Mouse (Mus musculus): ENCODE measurements around the gene Vmn2r101.

Gene Vmn2r101

DNA sequence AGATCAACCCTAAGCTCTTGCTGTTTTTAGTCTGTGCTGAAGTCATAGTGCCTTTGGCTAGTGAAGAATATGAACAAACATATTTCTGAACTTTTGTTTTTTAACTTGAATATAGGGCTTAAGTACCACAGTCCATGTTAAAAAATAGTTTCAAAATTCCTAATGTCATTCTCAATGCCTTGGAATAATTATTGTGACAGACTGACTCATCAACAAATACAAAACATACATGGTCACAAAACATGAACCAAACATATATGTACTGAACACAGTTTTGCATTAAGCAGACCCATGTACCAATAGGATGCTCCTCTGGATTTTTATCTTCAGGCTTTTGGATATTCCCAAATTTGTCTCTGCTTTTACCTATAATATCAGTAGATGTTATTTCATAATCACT lies at the start of gene Vmn2r101:
TSS of gene Vmn2r101 (plus strand) at position 301 of the 400 bp plus-strand sequence.
- no peak for DNase-seq (ENCODE audit: low spot score in 2 of 2)

DNA sequence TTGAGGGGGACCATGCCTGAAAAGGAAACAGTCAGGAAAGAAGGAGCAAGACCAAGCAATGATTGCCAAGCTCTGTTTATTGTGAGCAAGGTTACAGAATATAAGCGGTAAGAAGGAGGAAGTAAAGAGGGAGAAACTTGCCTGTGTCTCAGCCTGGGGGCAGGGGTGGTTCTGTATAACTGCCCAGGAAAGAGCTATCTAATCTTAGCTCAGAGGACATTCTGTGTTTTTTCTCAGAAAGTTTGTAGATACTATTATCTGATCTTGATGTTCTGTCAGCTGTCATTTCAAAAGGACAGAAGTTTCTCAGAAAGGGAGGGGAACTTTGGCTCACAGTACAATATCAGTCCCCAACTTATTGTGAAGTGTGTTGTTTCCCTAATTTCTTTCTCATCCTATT lies 52.3 kb downstream of the Vmn2r101 start:
- no peak for DNase-seq (ENCODE audit: low spot score in 2 of 2)

DNA sequence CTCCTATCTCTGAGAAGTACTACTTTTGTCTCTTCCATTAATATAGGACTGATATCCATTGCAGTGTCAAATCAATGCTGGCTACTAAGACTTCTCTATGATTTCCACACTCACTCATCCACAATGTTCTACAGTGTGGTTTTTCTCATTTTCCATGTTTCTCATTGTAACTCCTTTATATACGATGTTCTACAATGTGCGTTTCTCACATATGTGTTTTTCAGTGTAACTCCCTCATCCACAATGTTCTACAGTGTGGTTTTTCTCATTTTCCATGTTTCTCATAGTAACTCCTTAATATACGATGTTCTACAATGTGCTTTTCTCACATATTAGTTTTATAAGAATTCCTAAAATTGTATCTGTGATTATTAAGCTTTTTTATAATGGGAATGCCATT lies 81.4 kb downstream of the Vmn2r101 start:
- no peak for DNase-seq (ENCODE audit: low spot score in 2 of 2)

DNA sequence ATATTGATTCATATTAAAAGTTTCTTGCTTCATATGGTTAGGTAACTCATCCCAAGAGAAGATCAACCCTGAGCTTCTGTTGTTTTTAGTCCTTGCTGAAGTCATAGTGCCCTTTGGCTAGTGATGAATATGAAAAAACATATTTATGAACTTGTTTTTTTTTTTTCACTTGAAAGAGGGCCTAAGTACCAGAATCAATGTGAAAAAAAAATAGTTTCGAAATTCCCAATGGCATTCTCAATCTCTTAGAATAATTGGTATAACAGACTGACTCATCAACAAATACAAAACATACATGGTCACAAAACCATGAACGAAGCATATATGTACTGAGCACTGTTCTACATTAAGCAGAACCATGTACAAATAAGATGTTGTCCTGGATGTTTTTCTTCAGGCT lies 83.0 kb downstream of the Vmn2r101 start, which contains the start of gene Vmn2r102:
TSS of gene Vmn2r102 (plus strand) at position 301 of the 400 bp plus-strand sequence.
- no peak for DNase-seq (ENCODE audit: low spot score in 2 of 2)
